ENCODE assay signal across 8 mouse cellular contexts in genomic region chr10:118141884-118142801, GRCm38 (mm10). TPM values are rescaled to one million over a fixed set of nuclear protein-coding genes. Genes with fewer than 3 reads are reported as not detected.
A peak's percentile ranks its signal among the peaks of the same experiment; 100 is the strongest.
DNase-seq lines count a peak whose midpoint lies in the region; ATAC-seq and TF ChIP-seq lines count a peak whose summit lies in the region.

No protein-coding gene starts in this region.

- no peak overlapping the region for H3K27ac ChIP-seq in heart, embryonic 14.5 days (replicated peaks in 1 of 2; ENCODE audit: control insufficient read depth in 1 of 2, insufficient read depth in 1 of 2, low read depth in 2 of 2, low read length in 2 of 2)
- peak overlapping the region; percentile 74 for H3K27ac ChIP-seq in limb, embryonic 12.5 days
- no peak overlapping the region for H3K27ac ChIP-seq in olfactory bulb, adult 2 months (ENCODE audit: insufficient read depth, low read depth, low read length)

- peak overlapping the region; percentile 84 for H3K4me2 ChIP-seq in heart, embryonic 14.5 days (ENCODE audit: low read length)
- peak overlapping the region; percentile 70 for H3K4me2 ChIP-seq in limb, embryonic 12.5 days

- H3K9ac ChIP-seq in heart, embryonic 14.5 days (ENCODE audit: low read length), result peak overlapping the region; percentile 77
- H3K9ac ChIP-seq in limb, embryonic 12.5 days (replicated peaks), result peak overlapping the region; percentile 82

- TF ChIP-seq POLR2A in olfactory bulb, adult 2 months (IDR thresholded peaks at IDR 0.05; ENCODE audit: insufficient read depth, low read depth, low read length), result no peak

- CTCF ChIA-PET in Patski (lab: Charles Lee), result no interaction called here

- WGBS in heart, embryonic 14.5 days, result 3% methylated on average over 46 of the region's 53 CpGs
- 2% methylated on average over 52 of the region's 53 CpGs for WGBS in limb, embryonic 12.5 days
- 2% methylated on average over 53 of the region's 53 CpGs for WGBS in olfactory bulb, adult 2 months

- TF ChIP-seq CTCF in Patski (IDR thresholded peaks at IDR 0.05), result no peak
- no peak for TF ChIP-seq CTCF in olfactory bulb, adult 2 months (IDR thresholded peaks at IDR 0.05; ENCODE audit: insufficient read depth, low read depth, low read length)

- H3K4me1 ChIP-seq in heart, embryonic 14.5 days (ENCODE audit: control insufficient read depth in 2 of 2, insufficient read depth in 2 of 2, low read length in 2 of 2), result peaks cover 0 to 5% of the 10 kb centered on the region in 2 experiments; a peak in 2 of 4 replicates
- H3K4me1 ChIP-seq in limb, embryonic 12.5 days (replicated peaks), result peaks cover 7% of the 10 kb centered on the region
- no peaks in the 10 kb centered on the region for H3K4me1 ChIP-seq in olfactory bulb, adult 2 months (ENCODE audit: control insufficient read depth, insufficient read depth, low read length)

- no peak for DNase-seq in heart, adult 8-10 months (ENCODE audit: low spot score)
- DNase-seq in Patski (ENCODE audit: low read depth, low spot score), result no peak
- DNase-seq in frontal cortex, adult 2 months (ENCODE audit: extremely low spot score in 1 of 2, low spot score in 1 of 2), result peak; percentile 33 to 62
- no peak for DNase-seq in urinary bladder, postnatal 10 days (ENCODE audit: low spot score)

- H3K36me3 ChIP-seq in heart, embryonic 14.5 days (ENCODE audit: control insufficient read depth, insufficient read depth, low read length), result peaks cover 5% of the 10 kb centered on the region
- peaks cover 22% of the 10 kb centered on the region for H3K36me3 ChIP-seq in limb, embryonic 12.5 days

- ATAC-seq in heart, embryonic 14.5 days (ENCODE audit: insufficient number of reproducible peaks, insufficient read depth, low FRiP score, low read depth), result peak; percentile 65
- ATAC-seq in Patski, result peak; percentile 65
- peak; percentile 71 for ATAC-seq in limb, embryonic 12.5 days (ENCODE audit: insufficient number of reproducible peaks, insufficient read depth, low FRiP score, low TSS enrichment, low read depth)
- no peak for ATAC-seq in megakaryocyte-erythroid progenitor cell, adult 5-6 weeks (replicated peaks; ENCODE audit: low FRiP score, low TSS enrichment, poor library complexity, severe bottlenecking)

- in situ Hi-C loops in Patski (cut with MboI; ENCODE audit: low pct_unique_long_range_greater_than_20kb), result no loop called here

- POLR2A ChIA-PET in Patski (lab: Charles Lee), result interaction anchor here (0.5 kb wide), 1 partner anchor 291 kb away, joined by 5 read pairs; no protein-coding TSS in a partner anchor

- H3K27me3 ChIP-seq in heart, embryonic 14.5 days (ENCODE audit: control insufficient read depth, insufficient read depth, low read length), result no peaks in the 10 kb centered on the region
- no peaks in the 10 kb centered on the region for H3K27me3 ChIP-seq in Patski
- no peaks in the 10 kb centered on the region for H3K27me3 ChIP-seq in limb, embryonic 12.5 days

- H3K9me3 ChIP-seq in heart, embryonic 14.5 days (ENCODE audit: control insufficient read depth, low read length), result no peaks in the 10 kb centered on the region
- H3K9me3 ChIP-seq in limb, embryonic 12.5 days, result no peaks in the 10 kb centered on the region

- H3K4me3 ChIP-seq in heart, embryonic 14.5 days (ENCODE audit: control insufficient read depth in 1 of 2, insufficient read depth in 1 of 2, low read depth in 1 of 2, low read length in 2 of 2), result peak overlapping the region; percentile 70 to 78
- H3K4me3 ChIP-seq in limb, embryonic 12.5 days (replicated peaks), result peak overlapping the region; percentile 91
- H3K4me3 ChIP-seq in olfactory bulb, adult 2 months (ENCODE audit: insufficient read depth, low read depth, low read length), result peak overlapping the region; percentile 68

RNA-seq across cellular contexts. Expression of gene Mdm1, which starts 0.5 kb away (rescaled TPM):
- 11.8 and 12.0 TPM in 2 replicates for polyA plus RNA-seq in heart, embryonic 14.5 days (2014; fragmentation: Nextera tagmentation; extraction: Ambion mirVana)
- total RNA-seq in heart, adult 8-10 months (2022), result 1 to 10 TPM; 3.7 to 6.2 (median 5.1) TPM
- polyA plus RNA-seq in Patski (2021), result 11.7 TPM
- polyA plus RNA-seq in frontal cortex, adult 2 months (2012; rRNA removed), result 18.3 and 20.6 TPM in 2 replicates
- polyA plus RNA-seq in limb, embryonic 12.5 days (2016; fragmentation: Nextera tagmentation; extraction: Ambion mirVana), result 55.0 and 64.0 TPM in 2 replicates
- polyA plus RNA-seq in olfactory bulb, adult 2 months (2012; ENCODE audit: insufficient read depth, insufficient read length, low replicate concordance, missing spikeins), result not detected in 2 replicates
- 10.9 and 13.6 TPM in 2 replicates for total RNA-seq in megakaryocyte-erythroid progenitor cell, adult 5-6 weeks (2014; fragmentation: Nextera tagmentation)
- total RNA-seq in megakaryocyte-erythroid progenitor cell, adult 5-6 weeks (2017), result 25.2 and 29.6 TPM in 2 replicates

Comparison
In these comparisons a context has a peak if more than half of its experiments do, and no peak if none do; other contexts are left out.
1. DNase-seq: peak in frontal cortex, adult 2 months (2 of 2); none in heart, adult 8-10 months (single experiment), Patski (single experiment) and urinary bladder, postnatal 10 days (single experiment).
2. Peak in every context shown above with its lines, with median percentiles within 50 percentile points of each other: H3K4me3 ChIP-seq.